Mouse (Mus musculus) ES-Bruce4 (cell line): Measurements from ENCODE around the gene Hbp1.

Experiments used
- CTCF ChIP-seq: IDR thresholded peaks from one replicate; pipeline ENCODE4 v1.8.1; 2011; ENCODE audit warnings: low read depth, low read length
- POLR2A ChIP-seq: IDR thresholded peaks from one replicate; pipeline ENCODE4 v1.8.1; 2011; ENCODE audit warnings: low read length; ENCODE audit not compliant: insufficient read depth

DNA sequence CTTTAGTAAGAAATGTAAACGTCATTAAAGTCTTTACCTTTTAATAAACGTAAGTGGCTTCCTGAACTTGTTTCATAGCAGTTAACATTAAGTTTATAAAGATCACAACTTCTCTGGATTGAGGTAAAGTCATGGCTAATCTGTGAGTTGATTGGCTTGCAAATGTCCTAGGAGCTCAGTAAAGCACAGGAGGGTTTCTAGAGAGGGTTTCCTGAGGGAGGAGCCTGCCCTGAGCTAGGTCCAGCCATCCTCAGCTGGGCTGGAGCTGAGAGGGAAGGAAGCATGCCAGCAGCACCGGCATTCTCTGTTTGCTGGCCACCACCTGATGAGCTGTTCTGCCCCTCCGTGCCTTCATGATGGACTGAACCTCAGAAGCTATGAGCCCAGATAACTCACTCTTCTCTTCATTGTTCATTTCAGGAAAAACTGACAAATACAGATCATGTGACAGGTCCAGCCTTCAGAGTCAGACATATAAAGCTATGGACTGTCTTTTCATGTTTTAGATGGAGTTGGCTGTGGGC is 49.9 kb downstream of the Hbp1 start:
- TF ChIP-seq CTCF (no peak), POLR2A (no peak)
